Mouse (Mus musculus): ENCODE data around the gene BC107364.
"Not testable (repeated sequence)": the region's sequence is repeated elsewhere in the genome, so short reads cannot be mapped to it uniquely, and the experiment has no call there.

- not testable (repeated sequence) for TF ChIP-seq CTCF (IDR thresholded peaks at IDR 0.05; ENCODE audit: insufficient read depth, low read length); POLR2A (IDR thresholded peaks at IDR 0.05; ENCODE audit: borderline replicate concordance, extremely low read depth, low read depth, low read length)
These were observed 1.6 kb downstream of the BC107364 start for GRCm38 (mm10) chr3:96450586-96450896.

All from lung, adult 2 months (tissue).